Mouse (Mus musculus) kidney, postnatal 10 days (tissue): ENCODE data around the gene Vdac2.
A peak's percentile ranks its signal among the peaks of the same experiment; 100 is the strongest.

Experiments used
- DNase-seq: peaks from one replicate; pipeline ENCODE4 v3.0.0; 2021; ENCODE audit warnings: mixed read lengths

Gene Vdac2

DNA sequence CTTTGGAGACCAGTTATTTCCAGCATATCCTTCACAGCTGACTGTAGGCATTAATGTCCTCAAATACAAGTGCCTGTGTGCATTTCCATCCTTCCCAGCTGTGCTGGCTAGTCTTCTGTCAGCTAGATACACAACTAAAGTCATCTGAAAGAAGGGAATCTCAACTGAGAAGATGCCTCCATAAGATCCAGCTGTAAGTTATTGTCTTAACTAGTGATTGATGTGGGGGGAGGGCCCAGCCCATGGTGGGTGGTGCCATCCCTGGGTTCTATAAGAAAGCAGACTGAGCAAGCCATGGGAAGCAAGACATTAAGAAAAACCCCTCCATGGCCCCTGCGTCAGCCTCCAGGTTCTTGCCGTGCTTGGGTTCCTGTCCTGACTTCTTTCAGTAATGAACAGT lies at the start of gene Vdac2:
Gene Vdac2 (plus strand): TSS at position 301 of the 400 bp plus-strand sequence.
- no peak for DNase-seq

DNA sequence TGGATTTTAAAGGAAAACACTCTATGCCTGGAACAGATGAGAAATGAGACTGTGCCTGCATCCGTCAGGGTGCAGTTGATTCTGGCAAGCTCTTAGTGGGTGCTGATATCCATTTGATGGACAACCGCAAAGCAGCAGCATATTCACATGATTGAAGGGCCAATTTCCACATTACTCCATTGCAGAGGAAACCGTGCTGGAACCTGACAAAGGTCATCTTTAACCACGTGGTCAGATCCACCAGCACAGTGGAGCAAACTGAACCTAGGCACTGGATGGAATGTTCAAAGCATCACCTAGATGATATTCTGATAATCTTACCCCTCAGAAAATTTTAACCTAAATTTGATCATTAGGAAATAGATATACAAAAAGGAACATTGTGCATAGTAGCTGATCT lies 48.8 kb upstream of the Vdac2 start:
- DNase-seq = no peak

DNA sequence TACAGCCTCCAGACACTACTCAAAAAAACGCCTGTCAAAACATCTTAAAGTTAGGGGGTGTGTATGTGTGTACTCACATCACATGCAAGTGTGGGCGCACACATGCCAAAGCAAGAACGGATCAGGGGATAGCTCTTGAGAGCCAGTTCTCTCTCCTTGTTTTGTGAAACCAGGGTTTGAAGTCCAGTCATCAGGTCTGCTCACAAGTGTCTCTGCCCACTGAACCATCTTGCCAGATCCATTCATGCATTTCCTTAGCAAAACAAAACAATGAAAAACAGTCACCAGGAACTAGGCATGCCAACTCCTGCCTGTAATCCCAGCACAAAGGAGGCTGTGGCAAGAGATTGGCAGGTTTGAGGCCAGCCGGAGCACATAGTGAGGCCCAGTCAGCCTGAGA lies 38.5 kb upstream of the Vdac2 start:
- peak; percentile 17 for DNase-seq

DNA sequence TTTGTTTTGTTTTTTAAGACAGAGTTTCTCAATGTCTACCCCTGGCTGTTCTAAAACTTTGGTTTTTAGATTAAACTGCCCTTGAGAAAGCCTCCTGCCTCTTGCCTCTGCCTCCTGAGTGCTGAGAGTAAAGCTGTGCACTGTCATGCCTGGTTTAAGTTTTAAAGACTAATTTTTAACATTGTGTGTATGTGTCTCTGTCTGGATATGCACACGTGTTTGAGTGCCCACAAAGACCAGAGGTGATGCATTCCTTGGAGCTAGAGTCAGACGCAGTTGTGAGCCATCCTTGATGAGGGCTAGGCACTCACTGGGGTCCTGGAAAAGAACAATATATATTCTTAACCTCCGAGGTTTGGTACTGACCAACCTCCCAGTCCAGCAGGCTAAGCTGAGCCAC lies 37.7 kb upstream of the Vdac2 start:
- no peak for DNase-seq

DNA sequence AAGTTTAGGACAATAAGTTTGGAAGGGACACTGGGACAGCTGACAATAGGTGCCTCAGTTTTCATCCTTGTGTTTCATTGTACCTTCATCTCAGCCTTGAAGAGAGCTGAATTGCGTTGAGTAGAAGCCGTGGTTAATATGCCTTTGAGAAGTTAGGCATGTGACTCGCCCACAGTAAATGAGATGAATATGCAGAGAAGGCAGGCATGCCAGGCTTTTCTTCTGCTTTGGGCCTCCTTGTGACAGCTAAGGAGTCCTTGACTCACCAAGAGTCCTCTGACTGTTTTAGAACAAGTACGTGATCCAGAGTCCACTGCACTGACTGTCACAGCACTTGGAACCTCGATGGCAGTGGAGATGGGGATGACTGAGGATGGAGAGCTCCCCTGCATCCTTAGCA lies 36.9 kb upstream of the Vdac2 start:
- DNase-seq = no peak

DNA sequence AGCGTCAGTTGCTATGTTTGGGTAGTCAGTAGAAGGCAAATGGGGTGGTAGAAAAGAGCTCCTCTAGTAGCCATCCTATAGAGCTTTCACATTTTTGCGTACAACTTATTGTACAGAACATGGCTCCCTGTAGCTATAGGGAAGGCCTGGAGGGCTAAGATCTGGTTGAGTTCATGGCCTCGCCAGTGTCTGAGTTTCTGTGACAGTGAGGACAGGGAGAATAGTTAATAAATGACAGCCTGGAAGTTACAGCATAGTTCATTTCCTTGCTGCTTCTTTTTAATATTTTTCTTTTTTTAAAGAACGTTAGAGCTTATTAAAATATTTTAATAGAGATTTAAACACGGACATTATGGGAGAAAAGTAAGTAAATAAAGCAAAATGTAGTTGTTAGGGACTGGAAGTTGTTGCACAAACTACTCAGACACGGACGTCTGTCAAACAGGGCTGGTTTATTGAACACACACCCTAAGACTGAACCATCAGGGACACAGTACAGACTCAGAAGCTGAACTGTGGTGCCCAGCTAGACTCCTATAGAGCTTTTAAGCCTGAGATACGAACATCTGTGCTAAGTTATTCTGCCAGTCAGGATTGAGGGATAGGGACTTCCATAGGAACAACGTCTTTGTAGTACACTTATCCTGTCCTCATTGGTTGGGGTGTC lies 34.3 kb upstream of the Vdac2 start:
- DNase-seq = no peak

DNA sequence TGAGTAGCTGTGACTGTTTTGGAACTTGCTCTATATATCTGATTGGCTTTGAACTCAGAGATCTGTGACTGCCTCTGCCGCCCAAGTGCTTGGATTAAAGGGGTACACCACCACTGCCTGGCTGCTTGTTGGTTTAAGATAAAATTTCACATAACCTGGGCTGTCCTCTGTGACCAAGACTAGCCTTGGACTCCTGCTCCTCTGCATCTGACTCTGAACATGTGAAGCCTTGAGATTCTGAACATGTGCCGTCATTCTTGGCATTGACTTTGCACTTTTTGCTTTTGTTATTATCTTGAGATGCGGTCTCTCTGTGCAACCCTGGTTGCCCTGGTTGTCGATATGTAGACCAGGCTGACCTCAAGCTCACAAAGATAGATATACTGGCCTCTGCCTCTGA lies 33.3 kb upstream of the Vdac2 start:
- DNase-seq = no peak

DNA sequence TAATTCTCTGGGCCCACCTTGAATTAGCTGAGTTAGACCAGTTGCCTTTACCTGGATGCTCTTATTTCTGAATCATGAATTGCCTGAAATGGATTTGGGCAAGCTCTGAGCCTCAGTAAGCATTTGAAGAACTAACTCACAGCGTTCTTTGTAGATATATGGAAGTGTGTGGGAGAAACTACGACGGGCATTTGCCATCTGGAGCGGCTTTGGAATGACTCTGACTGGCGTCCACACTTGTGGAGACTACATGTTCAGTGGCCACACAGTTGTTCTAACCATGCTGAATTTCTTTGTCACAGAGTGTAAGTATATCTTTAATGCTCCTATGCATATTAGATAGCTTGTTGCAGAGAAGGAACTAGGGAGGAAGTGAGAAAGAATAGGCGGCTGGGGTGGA lies 32.8 kb upstream of the Vdac2 start:
- no peak for DNase-seq

DNA sequence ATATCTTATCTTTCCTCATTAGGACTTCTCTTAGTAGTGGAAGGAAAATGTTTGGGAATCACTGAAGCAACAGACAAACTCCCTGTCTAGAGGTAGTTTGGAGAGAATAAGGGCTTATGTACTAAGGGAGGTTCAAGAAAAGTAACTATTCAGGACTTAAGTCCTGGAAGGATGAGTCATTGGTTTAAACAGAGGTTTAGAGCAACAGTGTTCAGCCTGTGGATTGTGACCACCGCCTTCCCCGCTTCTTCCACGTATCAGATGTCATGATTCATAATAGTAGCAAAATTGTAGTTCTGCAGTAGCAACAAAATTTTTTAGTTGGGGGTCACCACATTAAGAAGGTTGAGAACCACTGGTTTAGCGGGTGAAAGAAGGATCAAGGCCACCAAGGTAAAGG lies 24.4 kb upstream of the Vdac2 start:
- no peak for DNase-seq

DNA sequence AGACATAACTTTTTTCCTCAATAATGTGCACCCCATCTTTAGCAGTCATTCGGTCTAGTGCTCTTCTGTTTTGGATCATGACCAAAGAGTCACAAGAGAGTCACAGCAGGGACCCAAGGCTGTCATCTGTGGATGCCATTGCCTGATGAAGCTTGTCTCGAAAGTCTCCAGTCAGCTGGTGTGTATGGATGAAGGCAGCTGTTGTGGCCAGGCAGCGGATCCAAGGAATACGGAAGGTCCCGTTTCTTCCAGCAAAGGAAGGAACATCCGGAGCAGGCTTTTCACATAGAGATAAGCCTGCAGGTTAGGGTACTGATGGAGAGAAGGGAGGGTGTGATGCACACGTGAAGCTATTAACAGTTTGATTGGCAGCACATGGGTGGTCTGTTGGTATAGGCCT lies 23.4 kb upstream of the Vdac2 start:
- no peak for DNase-seq

DNA sequence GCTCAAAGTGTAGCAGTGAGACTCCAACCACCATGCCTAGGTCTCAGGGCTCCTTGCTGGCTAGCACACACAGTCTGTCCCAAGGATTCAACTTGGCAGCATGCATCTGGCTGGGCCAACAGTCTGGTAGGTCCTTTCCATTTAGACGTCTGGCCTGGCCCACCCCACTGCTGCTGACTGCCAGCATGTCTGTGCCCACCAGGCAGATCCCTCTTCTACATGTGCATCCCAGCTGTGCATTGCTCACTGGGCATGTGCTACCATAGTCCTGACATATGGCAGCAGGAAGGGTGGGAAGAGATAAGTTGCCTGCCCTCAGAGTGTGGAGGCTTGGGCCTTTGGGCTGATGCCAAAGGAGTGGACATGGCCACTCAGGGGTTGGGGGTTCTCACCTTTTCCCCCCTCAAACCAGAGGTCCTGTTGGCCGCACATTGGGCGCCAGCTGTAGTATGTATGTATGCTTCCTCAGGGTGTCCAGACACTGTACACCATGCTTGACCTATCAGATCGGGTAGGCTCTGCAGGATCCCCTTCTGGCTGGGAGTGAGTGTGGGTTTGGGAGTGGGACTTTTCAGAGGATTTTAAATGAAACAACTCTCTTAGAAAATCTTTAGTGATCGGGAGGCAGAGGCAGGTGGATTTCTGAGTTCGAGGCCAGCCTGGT lies 22.4 kb upstream of the Vdac2 start:
- DNase-seq = no peak

DNA sequence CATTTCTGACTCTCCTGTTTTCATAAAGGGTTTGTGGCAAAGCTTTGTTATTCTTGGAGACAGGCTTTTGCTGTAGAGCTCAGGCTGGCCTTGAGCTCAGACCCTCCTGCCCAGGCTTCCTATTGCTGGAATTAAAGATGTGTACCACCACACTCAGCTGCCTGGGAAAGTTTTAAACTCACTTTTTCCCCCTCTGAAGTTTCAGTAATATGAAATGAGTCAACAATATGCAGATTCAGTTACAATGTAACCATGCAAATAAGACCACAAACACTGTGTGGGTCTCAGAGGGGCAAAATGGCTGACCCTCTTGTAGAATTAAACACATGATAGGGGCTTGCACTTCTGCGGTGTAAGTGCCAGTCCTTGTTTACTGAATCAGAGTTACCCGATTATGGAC lies 18.8 kb upstream of the Vdac2 start:
- no peak for DNase-seq

DNA sequence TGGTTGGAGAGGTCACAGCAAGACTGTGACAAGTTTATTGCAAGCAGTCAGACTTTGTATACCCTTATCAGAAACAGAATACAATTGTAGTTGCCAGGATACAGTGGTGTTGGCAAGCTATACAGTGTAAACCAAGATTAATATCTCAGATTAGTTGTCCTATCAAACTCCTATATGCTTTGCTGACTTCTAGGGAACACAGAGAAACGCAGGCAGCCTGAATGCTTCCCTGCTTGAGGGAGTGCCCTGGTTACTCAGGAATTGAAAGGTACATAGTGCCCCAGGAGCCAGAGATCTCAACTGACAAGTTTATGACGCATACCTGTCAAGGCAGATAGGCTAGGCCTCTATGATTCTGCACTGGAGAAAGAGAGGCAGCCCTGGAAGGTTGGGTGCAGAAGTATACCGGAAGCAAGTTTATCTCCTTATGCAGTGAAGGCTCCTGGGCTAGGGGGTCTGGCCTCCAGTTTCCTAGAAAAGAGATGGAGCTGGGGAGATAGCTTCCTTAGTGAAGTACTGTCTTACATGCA lies 18.3 kb upstream of the Vdac2 start:
- no peak for DNase-seq

DNA sequence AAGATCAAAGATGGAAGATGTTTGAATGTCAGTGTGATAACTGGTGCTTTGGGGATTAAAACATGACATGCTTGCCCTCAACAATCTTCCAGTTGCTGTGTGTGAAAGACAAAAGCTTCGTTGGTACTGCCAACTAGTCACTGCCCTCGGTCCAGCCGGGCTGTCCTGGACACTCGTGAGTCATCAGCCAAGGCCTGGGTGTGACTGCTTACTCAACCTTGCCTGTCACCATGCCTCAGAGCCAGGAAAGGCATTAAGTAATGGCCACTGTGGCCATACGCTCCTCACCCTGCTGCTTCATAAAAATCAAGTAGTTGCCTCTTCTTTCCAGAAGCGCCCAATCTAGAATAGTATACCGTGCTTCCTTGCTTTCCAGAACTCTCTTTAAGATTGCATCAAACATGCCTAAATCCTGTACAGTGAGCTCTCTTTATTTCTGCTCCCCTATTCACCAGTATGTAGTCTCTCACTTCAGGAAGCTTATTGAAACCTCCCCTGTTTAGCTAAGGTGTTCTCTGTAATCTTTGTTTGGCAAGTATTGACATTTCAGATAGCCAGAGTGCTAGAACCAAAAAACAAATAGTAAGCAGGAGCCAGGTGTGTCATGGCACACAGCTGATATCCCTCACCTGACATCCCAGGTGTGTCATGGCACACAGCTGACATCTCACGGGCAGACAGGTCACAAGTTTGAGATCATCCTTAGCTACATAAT lies 16.7 kb upstream of the Vdac2 start:
- DNase-seq = no peak

DNA sequence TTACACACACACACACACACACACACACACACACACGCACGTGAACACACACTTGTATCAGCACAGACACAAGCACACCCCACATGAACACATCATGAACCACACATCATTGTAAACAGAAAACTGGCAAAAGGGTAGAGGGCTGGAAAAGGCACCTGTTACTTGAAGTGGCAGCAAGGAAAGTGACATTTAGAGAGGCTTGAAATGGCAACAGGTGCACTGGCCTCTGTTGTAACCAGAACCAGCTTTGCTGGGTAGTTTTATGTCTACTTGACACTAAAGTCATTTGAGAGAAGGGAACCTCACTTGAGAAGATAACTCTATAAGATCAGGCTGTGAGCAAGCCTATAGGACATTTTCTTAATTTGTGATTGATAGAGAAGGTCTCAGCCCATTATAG lies 15.6 kb upstream of the Vdac2 start:
- DNase-seq = no peak

DNA sequence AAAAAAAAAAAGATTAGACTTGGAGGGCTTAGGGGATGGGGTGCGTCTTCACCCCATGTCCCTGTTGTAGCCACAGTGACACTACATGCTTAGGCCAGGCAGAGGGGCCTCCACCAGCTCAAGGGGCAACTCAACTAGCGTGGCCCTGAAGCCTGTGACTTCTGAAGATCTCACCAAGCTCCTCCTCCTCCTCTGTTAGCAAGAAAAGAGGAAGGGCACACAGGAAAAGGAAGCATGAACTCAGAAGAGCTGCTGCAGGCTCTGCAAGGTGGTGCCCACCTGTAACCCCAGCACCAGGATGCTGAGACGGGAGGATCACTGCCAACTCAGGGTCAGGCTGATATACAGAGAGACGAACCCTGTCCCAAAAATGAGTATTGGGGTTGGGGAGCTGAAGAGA lies 13.7 kb upstream of the Vdac2 start:
- no peak for DNase-seq

DNA sequence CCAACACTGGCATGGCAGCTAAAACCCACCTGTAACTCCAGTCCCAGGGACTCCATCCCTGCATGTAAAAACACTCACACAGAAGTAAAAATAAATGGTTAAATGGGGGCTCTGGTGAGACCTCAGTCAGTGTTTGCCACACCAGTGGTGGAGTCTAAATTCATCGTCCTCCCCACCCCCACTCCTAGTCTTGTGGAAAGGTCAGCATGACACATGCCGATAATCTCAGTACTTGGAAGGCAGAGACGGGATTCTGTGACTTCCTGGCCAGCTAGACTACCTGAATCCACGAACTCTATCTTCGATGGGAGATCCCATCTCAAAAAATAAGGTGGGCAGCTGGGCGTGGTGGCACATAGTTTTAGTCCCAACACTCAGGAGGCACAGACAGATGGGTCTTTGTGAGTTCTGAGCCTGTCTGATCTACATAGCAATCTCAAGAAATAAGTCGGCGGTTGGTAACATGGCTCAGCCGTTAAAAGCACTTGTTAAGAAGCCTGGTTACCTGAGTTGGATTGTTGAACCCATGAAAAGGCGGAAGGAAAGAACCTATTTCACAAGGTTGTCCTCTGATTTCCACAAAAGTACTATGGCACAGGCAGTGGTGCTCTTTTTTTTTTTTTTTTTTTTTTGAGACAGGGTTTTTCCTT lies 13.2 kb upstream of the Vdac2 start:
- no peak for DNase-seq

DNA sequence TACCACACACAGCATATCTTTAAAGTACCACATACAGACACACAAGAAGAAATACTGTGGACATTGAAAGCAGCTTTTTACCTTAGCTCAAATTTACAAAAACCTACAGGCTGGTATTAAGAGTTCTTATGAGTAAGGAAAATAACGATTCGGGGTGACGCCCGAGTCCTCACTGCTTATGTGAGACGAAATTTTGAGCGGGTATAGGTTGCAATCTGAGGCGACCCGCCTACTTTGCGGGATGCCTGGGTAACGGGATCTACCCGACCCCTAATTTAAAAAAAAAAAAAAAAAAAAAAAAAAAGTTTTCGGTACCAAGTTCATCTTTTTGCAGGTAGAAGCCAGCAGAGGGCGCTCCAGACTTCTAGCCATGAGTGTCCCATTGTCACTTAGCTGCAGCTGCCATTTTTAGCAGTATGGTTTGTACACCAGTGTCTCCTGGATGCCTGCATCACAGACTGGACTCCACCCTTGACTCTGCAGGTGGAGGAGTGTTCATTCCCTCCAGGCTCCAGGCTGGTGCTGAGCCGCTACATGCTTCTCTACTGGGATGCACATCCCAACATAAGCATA lies 12.4 kb upstream of the Vdac2 start:
- DNase-seq = peak; percentile 83

DNA sequence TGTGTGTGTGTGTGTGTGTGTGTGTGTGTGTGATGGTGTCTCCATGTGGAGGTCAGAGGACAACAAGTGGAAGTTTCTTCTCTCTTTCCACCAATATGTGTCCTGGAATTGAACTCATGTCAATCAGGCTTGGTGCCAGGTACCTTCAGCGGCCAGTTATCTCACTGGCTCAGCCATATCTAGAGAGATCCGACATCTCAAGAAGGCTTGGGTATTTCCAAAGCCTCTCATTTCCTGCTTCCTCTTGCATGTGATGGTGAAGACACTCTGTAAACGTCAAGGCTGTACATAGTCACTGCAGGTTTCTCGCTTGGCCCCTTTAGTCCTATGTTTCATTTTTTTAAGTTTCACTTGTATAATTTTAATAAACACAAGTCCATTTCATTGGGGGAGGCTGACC lies 11.8 kb upstream of the Vdac2 start:
- no peak for DNase-seq

DNA sequence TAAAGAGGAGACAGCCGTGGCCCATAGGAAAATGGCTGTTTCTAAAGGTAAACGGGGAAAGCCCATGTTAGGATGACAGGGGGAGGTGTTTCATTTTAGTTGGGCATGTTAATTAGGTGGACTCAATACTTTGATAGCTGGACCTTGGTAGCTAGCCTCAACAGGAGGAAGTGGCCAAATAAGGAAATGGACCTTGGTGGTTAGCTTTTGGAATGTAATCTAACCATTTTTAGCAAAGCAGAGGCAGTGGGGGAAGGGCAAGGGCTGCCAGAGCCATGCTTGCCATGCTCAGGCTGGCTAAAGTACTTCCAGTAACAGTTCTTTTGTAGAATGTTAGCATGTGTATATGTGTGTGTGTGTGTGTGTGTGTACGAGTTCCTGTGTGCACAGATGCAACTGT lies 11.2 kb upstream of the Vdac2 start:
- no peak for DNase-seq

DNA sequence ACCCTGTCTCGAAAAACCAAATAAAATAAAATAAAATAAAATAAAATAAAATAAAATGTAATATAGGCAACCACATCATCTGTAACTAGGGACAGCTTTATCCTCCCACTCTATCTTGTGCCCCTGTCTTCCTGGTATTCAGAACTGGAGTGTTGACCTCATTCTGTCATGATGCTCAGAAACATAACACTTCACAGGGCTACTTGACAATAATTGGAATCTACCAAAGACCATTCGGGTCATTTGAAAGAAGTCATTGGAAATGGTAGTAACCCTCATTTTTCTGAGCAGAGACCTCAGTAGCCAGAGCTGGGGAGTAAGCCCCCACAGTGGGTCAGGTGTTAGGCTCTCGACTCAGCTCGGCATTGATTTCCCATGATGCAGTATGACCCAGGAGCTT lies 10.4 kb upstream of the Vdac2 start:
- DNase-seq = no peak

DNA sequence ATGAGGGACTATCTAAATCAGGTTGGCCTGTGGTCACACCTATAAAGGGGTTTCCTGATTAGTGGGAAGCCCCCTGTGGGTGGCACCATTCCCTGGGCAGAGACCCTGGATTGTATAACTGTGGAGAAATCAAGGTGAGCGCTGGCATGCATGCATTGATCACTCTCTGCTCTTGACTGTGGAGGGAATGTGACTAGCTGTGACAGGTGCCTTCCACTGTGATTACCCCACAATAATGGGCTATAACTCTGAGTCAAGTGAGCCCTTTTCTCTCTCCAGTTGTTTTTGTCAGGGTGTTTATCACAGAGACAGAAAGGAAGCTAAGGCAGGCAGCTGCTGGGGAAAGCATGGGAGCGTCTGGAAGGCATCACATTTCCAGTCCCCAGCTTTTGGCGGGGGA lies 8.8 kb upstream of the Vdac2 start:
- DNase-seq = no peak

DNA sequence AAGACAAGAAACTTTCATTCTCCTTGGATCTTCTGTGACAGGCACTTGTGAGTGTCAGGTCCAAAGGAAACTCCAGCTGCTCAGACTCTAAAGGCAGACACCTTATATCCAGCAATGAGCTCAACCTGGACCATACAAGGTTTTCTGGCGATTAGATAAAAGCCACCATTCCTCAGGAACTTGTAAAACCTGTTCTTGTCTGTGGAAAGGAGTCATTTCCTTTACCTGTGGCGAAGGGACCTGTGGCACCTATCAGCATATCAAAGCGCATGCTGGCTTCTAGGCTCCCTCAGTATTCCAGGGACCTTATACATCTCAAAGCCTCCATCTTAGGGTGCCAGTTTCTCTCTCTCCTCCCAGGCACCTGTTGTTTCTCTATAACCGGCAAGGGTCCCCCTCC lies 7.6 kb upstream of the Vdac2 start:
- no peak for DNase-seq
